Mouse (Mus musculus) lung, embryonic 15.5 days (tissue): ENCODE results near the gene Cacna1a. TPM values are rescaled to one million over a fixed set of nuclear protein-coding genes. Genes with fewer than 3 reads are reported as not detected.

Experiments used
- ATAC-seq: fragments of 200-750 bp; cut with Nextera tagmentation; 2 replicates; pipeline ENCODE4 v1.8.0; 2017; ENCODE audit warnings: moderate number of reproducible peaks, borderline replicate concordance; ENCODE audit not compliant: low FRiP score, low TSS enrichment; ENCODE audit errors: extremely low read depth
- H3K27ac ChIP-seq: fragments of 300-500 bp; sonication (generic); 2 replicates; pipeline ENCODE4 v1.5.1; 2015; ENCODE audit warnings: moderate library complexity, mild to moderate bottlenecking, inconsistent platforms
- H3K27me3 ChIP-seq: fragments of 300-500 bp; sonication (generic); 2 replicates; pipeline ENCODE4 v1.6.1; 2015; ENCODE audit warnings: inconsistent platforms
- H3K36me3 ChIP-seq: fragments of 300-500 bp; sonication (generic); 2 replicates; pipeline ENCODE4 v1.6.1; 2015; ENCODE audit warnings: inconsistent platforms
- H3K4me1 ChIP-seq: fragments of 300-500 bp; sonication (generic); 2 replicates; pipeline ENCODE4 v1.6.1; 2015; ENCODE audit warnings: inconsistent platforms
- H3K4me2 ChIP-seq: fragments of 300-500 bp; sonication (generic); 2 replicates; pipeline ENCODE4 v1.6.1; 2015; ENCODE audit warnings: inconsistent platforms, mild to moderate bottlenecking, moderate library complexity
- H3K4me3 ChIP-seq: fragments of 300-500 bp; sonication (generic); 2 replicates; pipeline ENCODE4 v1.5.1; 2015; ENCODE audit warnings: mild to moderate bottlenecking, inconsistent platforms
- H3K9ac ChIP-seq: fragments of 300-500 bp; sonication (generic); 2 replicates; pipeline ENCODE4 v1.6.1; 2015; ENCODE audit warnings: inconsistent platforms
- H3K9me3 ChIP-seq: fragments of 300-500 bp; sonication (generic); 2 replicates; pipeline ENCODE4 v1.6.1; 2016; ENCODE audit warnings: inconsistent platforms
- WGBS: fragments of 180-500 bp; shearing (Covaris S2); methylation state at CpG from one replicate; pipeline ENCODE4 v1.1.7; 2015; 5-methylcytosine and 5-hydroxymethylcytosine counted together
- polyA plus RNA-seq: library from polyadenylated mRNA; unstranded; fragments of >200 nt; fragmentation: Nextera tagmentation; extraction: Ambion mirVana; gene quantifications from 2 replicates; pipeline ENCODE4 v1.2.1, GENCODE M21; 2015

Gene Cacna1a
- polyA plus RNA-seq, 1 experiment from 2014 or later: 2.1 TPM

GRCm38 (mm10) chr8:84519767-84520626 lies 131.8 kb downstream of the Cacna1a start:
- Histone ChIP-seq H3K27me3 (no peaks in the 10 kb centered on the region), H3K36me3 (no peaks in the 10 kb centered on the region), H3K4me3 (no peak overlapping the region), H3K9me3 (no peaks in the 10 kb centered on the region), H3K27ac (no peak overlapping the region), H3K9ac (no peak overlapping the region), H3K4me2 (no peak overlapping the region), H3K4me1 (0 out of 2 replicates have a peak, but pooled peaks cover 9% of the 10 kb centered on the region)
- WGBS: 54% methylated on average over 17 of the region's 17 CpGs
- no peak for ATAC-seq

- Histone ChIP-seq H3K9ac (no peak overlapping the region), H3K27me3 (no peaks in the 10 kb centered on the region), H3K27ac (no peak overlapping the region), H3K36me3 (no peaks in the 10 kb centered on the region), H3K4me1 (0 out of 2 replicates have a peak, but pooled peaks cover 9% of the 10 kb centered on the region), H3K9me3 (no peaks in the 10 kb centered on the region), H3K4me2 (no peak overlapping the region), H3K4me3 (no peak overlapping the region)
- 48% methylated on average over 2 of the region's 2 CpGs for WGBS
- no peak for ATAC-seq
Measured at GRCm38 (mm10) chr8:84520999-84521398, 132.8 kb downstream of the Cacna1a start.

- no peak for ATAC-seq
- Histone ChIP-seq H3K4me2 (no peak overlapping the region), H3K27me3 (no peaks in the 10 kb centered on the region), H3K9ac (no peak overlapping the region), H3K27ac (no peak overlapping the region), H3K4me3 (no peak overlapping the region), H3K9me3 (no peaks in the 10 kb centered on the region; the same call in 1 of the 2 replicates), H3K36me3 (no peaks in the 10 kb centered on the region), H3K4me1 (no peaks in the 10 kb centered on the region)
- 82% methylated on average over 7 of the region's 7 CpGs for WGBS
Measured at GRCm38 (mm10) chr8:84528036-84528435, 139.8 kb downstream of the Cacna1a start.

DNA sequence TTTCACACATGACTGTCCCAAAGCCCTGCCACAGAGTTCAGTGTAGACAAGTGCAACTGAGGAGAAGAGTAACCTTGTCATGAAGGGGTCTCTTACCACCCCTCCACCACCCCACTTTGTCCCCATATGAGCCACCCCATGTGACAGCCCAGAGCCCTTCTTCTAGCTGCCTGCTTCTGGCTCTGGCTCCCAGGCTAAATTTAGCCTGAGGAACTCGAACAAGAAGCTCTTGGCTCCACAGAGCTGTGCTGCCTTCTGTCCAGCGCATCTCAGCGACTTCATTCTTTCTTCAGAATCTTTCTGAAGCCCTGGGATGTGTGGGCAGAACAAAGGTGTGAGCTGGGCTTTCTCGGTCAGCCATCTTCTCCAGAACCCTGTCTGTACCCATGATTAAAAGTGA lies 141.3 kb downstream of the Cacna1a start:
- H3K27ac ChIP-seq: no peak overlapping the region

GRCm38 (mm10) chr8:84532725-84533124 lies 144.5 kb downstream of the Cacna1a start:
- Histone ChIP-seq H3K4me2 (no peak overlapping the region), H3K27ac (no peak overlapping the region), H3K4me1 (no peaks in the 10 kb centered on the region), H3K27me3 (no peaks in the 10 kb centered on the region), H3K9ac (no peak overlapping the region), H3K36me3 (no peaks in the 10 kb centered on the region), H3K4me3 (no peak overlapping the region), H3K9me3 (no peaks in the 10 kb centered on the region)
- no peak for ATAC-seq
- 78% methylated on average over 1 of the region's 1 CpGs for WGBS

More for the DNA sequence above, 141.3 kb downstream of the Cacna1a start:
- Histone ChIP-seq H3K9ac (no peak overlapping the region), H3K27me3 (no peaks in the 10 kb centered on the region), H3K4me2 (no peak overlapping the region), H3K36me3 (no peaks in the 10 kb centered on the region), H3K9me3 (no peaks in the 10 kb centered on the region; the same call in 1 of the 2 replicates), H3K4me1 (no peaks in the 10 kb centered on the region), H3K4me3 (no peak overlapping the region)
- ATAC-seq: no peak
- WGBS: 66% methylated on average over 4 of the region's 4 CpGs

DNA sequence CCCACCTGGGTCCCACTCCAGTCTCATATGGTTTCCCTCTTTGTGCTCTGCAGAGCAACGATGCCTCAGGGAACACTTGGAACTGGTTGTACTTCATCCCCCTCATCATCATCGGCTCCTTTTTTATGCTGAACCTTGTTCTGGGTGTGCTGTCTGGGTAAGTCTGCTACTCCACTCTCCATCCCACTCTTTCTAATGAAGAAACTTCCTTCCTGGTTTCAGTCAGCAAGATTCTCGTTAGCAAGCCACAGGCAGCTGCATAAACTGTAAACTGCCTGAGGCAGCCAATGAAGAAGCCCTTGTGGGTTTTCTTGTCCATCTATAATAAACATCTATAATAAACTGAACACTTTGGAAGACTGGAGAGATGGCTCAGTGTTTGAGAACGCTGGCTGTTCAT lies 145.1 kb downstream of the Cacna1a start:
- no peaks in the 10 kb centered on the region for H3K9me3 ChIP-seq
- no peak overlapping the region for H3K4me3 ChIP-seq
- H3K27ac ChIP-seq: no peak overlapping the region
- WGBS: 64% methylated on average over 4 of the region's 4 CpGs
- H3K4me1 ChIP-seq: no peaks in the 10 kb centered on the region
- no peak overlapping the region for H3K9ac ChIP-seq
- no peak for ATAC-seq
- H3K4me2 ChIP-seq: no peak overlapping the region
- no peaks in the 10 kb centered on the region for H3K27me3 ChIP-seq
- no peaks in the 10 kb centered on the region for H3K36me3 ChIP-seq

GRCm38 (mm10) chr8:84536917-84537316 lies 148.7 kb downstream of the Cacna1a start:
- H3K27ac ChIP-seq: no peak overlapping the region
- H3K4me1 ChIP-seq: no peaks in the 10 kb centered on the region
- H3K9ac ChIP-seq: no peak overlapping the region
- H3K4me2 ChIP-seq: no peak overlapping the region
- no peaks in the 10 kb centered on the region for H3K27me3 ChIP-seq
- no peak overlapping the region for H3K4me3 ChIP-seq
- no peak for ATAC-seq
- 78% methylated on average over 5 of the region's 5 CpGs for WGBS
- no peaks in the 10 kb centered on the region for H3K36me3 ChIP-seq
- no peaks in the 10 kb centered on the region for H3K9me3 ChIP-seq

- Histone ChIP-seq H3K4me3 (no peak overlapping the region), H3K4me2 (no peak overlapping the region), H3K9me3 (no peaks in the 10 kb centered on the region), H3K4me1 (no peaks in the 10 kb centered on the region), H3K27ac (no peak overlapping the region), H3K9ac (no peak overlapping the region), H3K27me3 (no peaks in the 10 kb centered on the region), H3K36me3 (no peaks in the 10 kb centered on the region)
- WGBS: 42% methylated on average over 6 of the region's 6 CpGs
- ATAC-seq: no peak
Measured at GRCm38 (mm10) chr8:84539376-84539775, 151.1 kb downstream of the Cacna1a start.

DNA sequence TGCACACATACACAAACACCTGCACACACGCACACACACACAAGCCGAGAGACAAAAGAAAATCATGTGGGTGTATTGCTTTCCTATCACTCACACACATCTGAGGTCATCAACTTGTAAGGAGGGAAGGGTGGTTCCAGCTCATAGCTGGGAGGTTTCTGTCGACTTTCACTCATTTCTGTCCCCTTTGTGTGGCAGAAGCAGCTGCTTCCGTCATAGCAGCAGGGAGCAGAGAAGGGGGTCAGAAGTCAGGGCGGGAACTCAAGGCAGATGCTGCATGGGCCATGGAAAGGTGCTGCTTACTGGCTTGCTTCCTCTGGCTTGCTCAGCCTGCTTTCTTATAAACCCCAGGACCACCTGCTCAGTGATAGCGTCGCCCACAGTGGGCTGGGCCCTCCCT lies 154.2 kb downstream of the Cacna1a start:
- Histone ChIP-seq H3K4me1 (no peaks in the 10 kb centered on the region), H3K27ac (no peak overlapping the region), H3K4me2 (no peak overlapping the region), H3K9me3 (no peaks in the 10 kb centered on the region), H3K27me3 (no peaks in the 10 kb centered on the region), H3K4me3 (no peak overlapping the region), H3K9ac (no peak overlapping the region), H3K36me3 (no peaks in the 10 kb centered on the region)
- 71% methylated on average over 7 of the region's 7 CpGs for WGBS
- no peak for ATAC-seq

- Histone ChIP-seq H3K4me3 (no peak overlapping the region), H3K4me2 (no peak overlapping the region), H3K9me3 (no peaks in the 10 kb centered on the region), H3K4me1 (no peaks in the 10 kb centered on the region), H3K9ac (no peak overlapping the region), H3K27me3 (no peaks in the 10 kb centered on the region), H3K27ac (no peak overlapping the region), H3K36me3 (no peaks in the 10 kb centered on the region)
- WGBS: 37% methylated on average over 3 of the region's 3 CpGs
- no peak for ATAC-seq
Measured at GRCm38 (mm10) chr8:84545522-84545921, 157.3 kb downstream of the Cacna1a start.

- H3K4me3 ChIP-seq: no peak overlapping the region
- WGBS: 69% methylated on average over 4 of the region's 4 CpGs
- H3K36me3 ChIP-seq: no peaks in the 10 kb centered on the region
- H3K4me1 ChIP-seq: peaks cover 7% of the 10 kb centered on the region
- H3K27me3 ChIP-seq: peaks cover 29% of the 10 kb centered on the region
- H3K4me2 ChIP-seq: no peak overlapping the region
- H3K9ac ChIP-seq: no peak overlapping the region
- no peaks in the 10 kb centered on the region for H3K9me3 ChIP-seq
- ATAC-seq: no peak
- H3K27ac ChIP-seq: no peak overlapping the region
Measured at GRCm38 (mm10) chr8:84552457-84552856, 164.2 kb downstream of the Cacna1a start.

DNA sequence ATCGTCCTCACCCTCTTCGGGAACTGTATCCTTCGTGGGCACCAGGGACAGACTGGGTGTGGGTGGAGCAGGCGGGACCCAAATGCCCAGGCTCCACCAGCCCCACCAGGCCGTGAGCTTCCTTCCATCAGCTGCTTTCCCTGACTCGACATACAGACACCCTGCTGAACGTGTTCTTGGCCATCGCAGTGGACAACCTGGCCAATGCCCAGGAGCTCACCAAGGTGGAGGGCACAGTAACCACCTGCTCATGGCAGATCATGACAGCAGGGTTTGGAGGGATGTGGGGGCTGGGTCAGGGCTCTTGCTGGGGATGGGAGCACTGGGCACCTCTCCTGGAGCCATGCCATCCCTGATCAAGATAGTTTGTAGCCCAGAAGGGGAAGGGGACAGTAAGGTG lies 164.9 kb downstream of the Cacna1a start:
- Histone ChIP-seq H3K27me3 (peaks cover 35% of the 10 kb centered on the region), H3K9ac (no peak overlapping the region), H3K36me3 (no peaks in the 10 kb centered on the region), H3K4me3 (no peak overlapping the region), H3K4me1 (peaks cover 7% of the 10 kb centered on the region), H3K9me3 (no peaks in the 10 kb centered on the region), H3K4me2 (no peak overlapping the region), H3K27ac (no peak overlapping the region)
- no peak for ATAC-seq
- WGBS: 82% methylated on average over 8 of the region's 8 CpGs
